Mouse (Mus musculus) stomach, embryonic 14.5 days (tissue): Measurements from ENCODE around the gene Map7. TPM values are rescaled to one million over a fixed set of nuclear protein-coding genes. Genes with fewer than 3 reads are reported as not detected.

Experiments
- ATAC-seq: fragments of 200-750 bp; cut with Nextera tagmentation; 2 replicates; pipeline ENCODE4 v1.8.0; 2017; ENCODE audit warnings: low read depth, moderate TSS enrichment; ENCODE audit not compliant: insufficient number of reproducible peaks, insufficient read depth, low FRiP score
- H3K27ac ChIP-seq: fragments of 300-500 bp; sonication (generic); 2 replicates; pipeline ENCODE4 v1.5.1; 2014; ENCODE audit warnings: mild to moderate bottlenecking, low read length, moderate library complexity, mixed read lengths
- H3K27me3 ChIP-seq: fragments of 300-500 bp; sonication (generic); 2 replicates; pipeline ENCODE4 v1.6.1; 2014; ENCODE audit warnings: low read length, control low read depth, mixed read lengths; ENCODE audit not compliant: control insufficient read depth, insufficient read depth
- H3K36me3 ChIP-seq: fragments of 300-500 bp; sonication (generic); 2 replicates; pipeline ENCODE4 v1.6.1; 2014; ENCODE audit warnings: mild to moderate bottlenecking, control low read depth, low read length, moderate library complexity, mixed read lengths; ENCODE audit not compliant: control insufficient read depth, insufficient read depth
- H3K4me1 ChIP-seq: fragments of 300-500 bp; sonication (generic); 2 replicates; pipeline ENCODE4 v1.6.1; 2014; ENCODE audit warnings: low read length, control low read depth, mixed read lengths; ENCODE audit not compliant: control insufficient read depth, insufficient read depth
- H3K4me2 ChIP-seq: fragments of 300-500 bp; sonication (generic); replicated peaks from 2 replicates; pipeline ENCODE4 v1.6.1; 2014; ENCODE audit warnings: low read depth, low read length, control low read depth
- H3K4me3 ChIP-seq: fragments of 300-500 bp; sonication (generic); 2 replicates; pipeline ENCODE4 v1.5.1; 2014; ENCODE audit warnings: low read depth, low read length, control low read depth
- H3K9ac ChIP-seq: fragments of 300-500 bp; sonication (generic); replicated peaks from 2 replicates; pipeline ENCODE4 v1.6.1; 2014; ENCODE audit warnings: low read depth, mild to moderate bottlenecking, control low read depth, low read length, moderate library complexity, mixed read lengths
- H3K9me3 ChIP-seq: fragments of 300-500 bp; sonication (generic); 2 replicates; pipeline ENCODE4 v1.6.1; 2016; ENCODE audit warnings: low read depth, low read length, control low read depth; ENCODE audit not compliant: control insufficient read depth
- microRNA-seq: library from miRNA; unstranded; fragments of <30 nt; microRNA quantifications from one replicate; pipeline ENCODE4, GENCODE M21; 2016
- polyA plus RNA-seq: library from polyadenylated mRNA; unstranded; fragments of >200 nt; fragmentation: Nextera tagmentation; extraction: Ambion mirVana; gene quantifications from 2 replicates; pipeline ENCODE4 v1.2.1, GENCODE M21; 2014

Map7 gene
- polyA plus RNA-seq, 1 experiment from 2014 or later, result 12.0 TPM

- Histone ChIP-seq H3K36me3 (peaks cover 62% of the 10 kb centered on the region), H3K27me3 (no peaks in the 10 kb centered on the region), H3K27ac (no peak overlapping the region), H3K9me3 (no peaks in the 10 kb centered on the region), H3K4me2 (no peak overlapping the region), H3K4me1 (no peaks in the 10 kb centered on the region), H3K4me3 (no peak overlapping the region), H3K9ac (no peak overlapping the region)
- no peak for ATAC-seq
Observed at GRCm38 (mm10) chr10:20326226-20326625, 178.0 kb downstream of the Map7 start.

Small RNA genes lying within 50 kb of the gene (microRNA-seq; reads per million reads assigned to microRNA genes)
- gene Mir6413, result not detected

Other genes starting within 250 kb of the Map7 start
- 34.8 and 37.3 TPM in 2 replicates for gene Pex7, start 240.8 kb upstream of the Map7 start, polyA plus RNA-seq
- gene Map3k5, start 214.0 kb upstream of the Map7 start, polyA plus RNA-seq, result 4.6 and 5.0 TPM in 2 replicates
- 146 and 149 TPM in 2 replicates for gene Bclaf1, start 164.0 kb downstream of the Map7 start, polyA plus RNA-seq
- gene Mtfr2, start 199.3 kb downstream of the Map7 start, polyA plus RNA-seq, result 1.8 and 3.7 TPM in 2 replicates